Mouse (Mus musculus) MEL (cell line): ENCODE results near the gene Gm45808. TPM values are rescaled to one million over a fixed set of nuclear protein-coding genes. Genes with fewer than 3 reads are reported as not detected.

ENCODE experiments used
- DNase-seq: peaks from one replicate; pipeline ENCODE4 v3.0.0; 2011; ENCODE audit warnings: low read depth, low spot score
- H3K27ac ChIP-seq: 2 replicates; pipeline ENCODE4 v1.5.1; 2012; ENCODE audit warnings: low read depth, mild to moderate bottlenecking, control low read depth, low read length, moderate library complexity; ENCODE audit not compliant: control insufficient read depth
- H3K27me3 ChIP-seq, 2 experiments: fragments of 150-350 bp in 1 of 2; sonication (generic) in 1 of 2; 2 replicates each; pipeline ENCODE4 v1.6.1; 2012; ENCODE audit warnings: low read length in 2 of 2, mild to moderate bottlenecking in 2 of 2, improper control_type of control experiment in 1 of 2, moderate library complexity in 1 of 2; ENCODE audit not compliant: insufficient read depth in 2 of 2, control insufficient read depth in 1 of 2
- H3K36me3 ChIP-seq, 2 experiments: 2 replicates each; pipeline ENCODE4 v1.6.1; 2012 to 2014; ENCODE audit warnings: low read length in 2 of 2, improper control_type of control experiment in 1 of 2, inconsistent platforms in 1 of 2, mild to moderate bottlenecking in 1 of 2; ENCODE audit not compliant: insufficient read depth in 2 of 2, control insufficient read depth in 1 of 2
- H3K4me1 ChIP-seq, 2 experiments: fragments of 150-350 bp in 1 of 2; sonication (generic) in 1 of 2; 2 replicates each; pipeline ENCODE4 v1.6.1; 2012; ENCODE audit warnings: low read length in 2 of 2, improper control_type of control experiment in 1 of 2, mild to moderate bottlenecking in 1 of 2; ENCODE audit not compliant: insufficient read depth in 2 of 2, control insufficient read depth in 1 of 2
- H3K4me3 ChIP-seq, 2 experiments: fragments of 150-350 bp in 1 of 2; sonication (generic) in 1 of 2; 2 replicates each; pipeline ENCODE4 v1.5.1; 2012; ENCODE audit warnings: low read depth in 2 of 2, low read length in 2 of 2, mild to moderate bottlenecking in 2 of 2, moderate library complexity in 2 of 2, control low read depth in 1 of 2, improper control_type of control experiment in 1 of 2; ENCODE audit not compliant: control insufficient read depth in 1 of 2, insufficient read depth in 1 of 2
- H3K79me2 ChIP-seq: 2 replicates; pipeline ENCODE4 v1.6.1; 2012; ENCODE audit warnings: mild to moderate bottlenecking, low read length, moderate library complexity; ENCODE audit not compliant: control insufficient read depth, poor library complexity, insufficient read depth
- H3K9ac ChIP-seq: 2 replicates; pipeline ENCODE4 v1.6.1; 2012; ENCODE audit warnings: low read depth, mild to moderate bottlenecking, control low read depth, low read length, moderate library complexity; ENCODE audit not compliant: control insufficient read depth, poor library complexity, severe bottlenecking
- H3K9me3 ChIP-seq: fragments of 150-350 bp; sonication (generic); replicated peaks from 2 replicates; pipeline ENCODE4 v1.6.1; 2012; ENCODE audit warnings: mild to moderate bottlenecking, low read length, improper control_type of control experiment, moderate library complexity; ENCODE audit not compliant: insufficient read depth
- CHD1 ChIP-seq: IDR thresholded peaks from 2 replicates; pipeline ENCODE4 v1.6.1; 2012; ENCODE audit warnings: low read depth, mild to moderate bottlenecking, inconsistent platforms, low read length, improper control_type of control experiment
- CHD2 ChIP-seq: IDR thresholded peaks from 2 replicates; pipeline ENCODE4 v1.6.1; 2011; ENCODE audit warnings: low read length, improper control_type of control experiment
- CTCF ChIP-seq, 3 experiments: IDR thresholded peaks in 2 of 3; conservative IDR thresholded peaks in 1 of 3; 2 replicates each; pipeline ENCODE4 v1.5.1; 2011 to 2012; ENCODE audit warnings: low read length in 3 of 3, low read depth in 2 of 3, mild to moderate bottlenecking in 2 of 3, improper control_type of control experiment in 1 of 3, inconsistent platforms in 1 of 3, mixed read lengths in 1 of 3, moderate library complexity in 1 of 3; ENCODE audit not compliant: control insufficient read depth in 1 of 3, insufficient read depth in 1 of 3, poor library complexity in 1 of 3, severe bottlenecking in 1 of 3
- E2F4 ChIP-seq: IDR thresholded peaks from 2 replicates; pipeline ENCODE4 v1.6.1; 2011; ENCODE audit warnings: low read depth, low read length, improper control_type of control experiment, borderline replicate concordance
- ELF1 ChIP-seq: IDR thresholded peaks from 2 replicates; pipeline ENCODE4 v1.6.1; 2014; ENCODE audit warnings: low read depth, mild to moderate bottlenecking, inconsistent platforms, low read length, improper control_type of control experiment, moderate library complexity
- EP300 ChIP-seq, 2 experiments: IDR thresholded peaks; 2 replicates each; pipeline ENCODE4 v1.6.1; 2011; ENCODE audit warnings: improper control_type of control experiment in 2 of 2, low read length in 2 of 2, low read depth in 1 of 2, mild to moderate bottlenecking in 1 of 2
- ETS1 ChIP-seq: IDR thresholded peaks from 2 replicates; pipeline ENCODE4 v1.6.1; 2012; ENCODE audit warnings: low read depth, mild to moderate bottlenecking, inconsistent platforms, low read length, improper control_type of control experiment, moderate library complexity
- GABPA ChIP-seq: IDR thresholded peaks from 2 replicates; pipeline ENCODE4 v1.6.1; 2012; ENCODE audit warnings: low read depth, mild to moderate bottlenecking, inconsistent platforms, low read length, improper control_type of control experiment, moderate library complexity
- HCFC1 ChIP-seq: IDR thresholded peaks from 2 replicates; pipeline ENCODE4 v1.6.1; 2012; ENCODE audit warnings: low read depth, mild to moderate bottlenecking, inconsistent platforms, low read length, improper control_type of control experiment, moderate library complexity
- JUND ChIP-seq: IDR thresholded peaks from 2 replicates; pipeline ENCODE4 v1.6.1; 2011; ENCODE audit warnings: low read depth, mild to moderate bottlenecking, improper control_type of control experiment, low read length
- KAT2A ChIP-seq: conservative IDR thresholded peaks from 2 replicates; pipeline ENCODE4 v1.6.1; 2012; ENCODE audit warnings: low read depth, low read length, improper control_type of control experiment, inconsistent platforms
- MAZ ChIP-seq: IDR thresholded peaks from 2 replicates; pipeline ENCODE4 v1.6.1; 2012; ENCODE audit warnings: low read depth, mild to moderate bottlenecking, inconsistent platforms, low read length, improper control_type of control experiment
- MYB ChIP-seq: IDR thresholded peaks from 2 replicates; pipeline ENCODE4 v1.6.1; 2011; ENCODE audit warnings: mild to moderate bottlenecking, low read depth, low read length, improper control_type of control experiment
- NELFE ChIP-seq: IDR thresholded peaks from 2 replicates; pipeline ENCODE4 v1.6.1; 2011; ENCODE audit warnings: low read depth, low read length, improper control_type of control experiment
- NRF1 ChIP-seq: IDR thresholded peaks from 2 replicates; pipeline ENCODE4 v1.6.1; 2014; ENCODE audit warnings: low read depth, mild to moderate bottlenecking, inconsistent platforms, low read length, improper control_type of control experiment, moderate library complexity; ENCODE audit not compliant: poor library complexity, insufficient read depth, severe bottlenecking
- POLR2A ChIP-seq, 2 experiments: IDR thresholded peaks; 2 replicates each; pipeline ENCODE4 v1.6.1; 2011 to 2012; ENCODE audit warnings: low read length in 2 of 2, mild to moderate bottlenecking in 2 of 2, control low read depth in 1 of 2, improper control_type of control experiment in 1 of 2, low read depth in 1 of 2, moderate library complexity in 1 of 2; ENCODE audit not compliant: control insufficient read depth in 1 of 2, insufficient read depth in 1 of 2, poor library complexity in 1 of 2
- TCF12 ChIP-seq: IDR thresholded peaks from 2 replicates; pipeline ENCODE4 v1.6.1; 2014; ENCODE audit warnings: low read depth, mild to moderate bottlenecking, inconsistent platforms, low read length, improper control_type of control experiment, moderate library complexity
- UBTF ChIP-seq: IDR thresholded peaks from 2 replicates; pipeline ENCODE4 v1.6.1; 2012; ENCODE audit warnings: low read depth, mild to moderate bottlenecking, inconsistent platforms, low read length, improper control_type of control experiment, moderate library complexity, borderline replicate concordance; ENCODE audit not compliant: insufficient read depth
- polyA plus RNA-seq, 2 experiments: library from polyadenylated mRNA; stranded (reverse) in 1 of 2; unstranded in 1 of 2; fragments of >175 nt in 1 of 2; fragments of >200 nt in 1 of 2; gene quantifications; 2 replicates each; pipeline versions ENCODE4 v1.2.1 to v1.2.4; 2012; ENCODE audit warnings: low replicate concordance in 2 of 2, low read depth in 1 of 2; ENCODE audit not compliant: insufficient read length in 2 of 2, insufficient read depth in 1 of 2, missing spikeins in 1 of 2
- total RNA-seq: library from RNA; depleted of rRNA; stranded (reverse); fragments of 300-350 nt; gene quantifications from 2 replicates; pipeline ENCODE4 v1.2.3, GENCODE M21; 2012

Gene Gm45808
- total and polyA plus RNA-seq, 3 experiments = not detected

DNA sequence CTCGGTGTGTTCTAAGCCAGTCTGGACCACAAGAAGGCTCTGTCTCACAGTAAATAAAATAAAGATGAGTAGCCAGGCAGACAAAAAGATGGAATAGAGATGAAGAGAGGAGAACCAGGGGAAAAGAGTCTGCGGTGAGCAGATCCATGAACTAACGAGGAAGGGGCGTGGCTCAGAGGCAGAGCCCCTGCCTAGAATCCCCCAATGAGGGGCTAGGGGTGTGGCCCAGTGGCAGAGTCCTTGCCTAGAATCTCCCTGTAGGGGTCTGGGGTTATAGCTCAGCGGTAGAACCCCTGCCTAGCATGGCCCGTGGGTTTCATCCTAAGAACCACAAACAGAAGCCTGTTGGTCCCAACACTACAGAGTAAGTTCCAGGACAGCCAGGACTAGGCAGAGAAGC lies 49.6 kb downstream of the Gm45808 start:
- H3K27ac ChIP-seq = no peak overlapping the region
- peaks cover 0 to 9% of the 10 kb centered on the region in 2 experiments; a peak in 3 of 4 replicates for H3K4me1 ChIP-seq
- no peak for DNase-seq
- no peak overlapping the region for H3K4me3 ChIP-seq
- peaks cover 28% of the 10 kb centered on the region for H3K79me2 ChIP-seq
- no peaks in the 10 kb centered on the region for H3K27me3 ChIP-seq
- peaks cover under 1 to 8% of the 10 kb centered on the region in 2 experiments; a peak in 3 of 4 replicates for H3K36me3 ChIP-seq
- H3K9me3 ChIP-seq = no peaks in the 10 kb centered on the region
- TF ChIP-seq EP300 (IDR thresholded peaks at IDR 0.05; ENCODE audit: low read depth in 1 of 2, low read length in 2 of 2) = no peak
- TF ChIP-seq MYB = no peak
- TF ChIP-seq POLR2A (IDR thresholded peaks at IDR 0.05; ENCODE audit: control insufficient read depth in 1 of 2, insufficient read depth in 1 of 2, low read depth in 1 of 2, low read length in 2 of 2, poor library complexity in 1 of 2) = no peak
- no peak for TF ChIP-seq CHD1
- no peak for TF ChIP-seq ETS1
- TF ChIP-seq E2F4 = no peak
- no peak for TF ChIP-seq UBTF
- no peak for TF ChIP-seq NELFE
- TF ChIP-seq ELF1 = no peak
- TF ChIP-seq, all 39 proteins: peak for 0
- H3K9ac ChIP-seq = no peak overlapping the region

DNA sequence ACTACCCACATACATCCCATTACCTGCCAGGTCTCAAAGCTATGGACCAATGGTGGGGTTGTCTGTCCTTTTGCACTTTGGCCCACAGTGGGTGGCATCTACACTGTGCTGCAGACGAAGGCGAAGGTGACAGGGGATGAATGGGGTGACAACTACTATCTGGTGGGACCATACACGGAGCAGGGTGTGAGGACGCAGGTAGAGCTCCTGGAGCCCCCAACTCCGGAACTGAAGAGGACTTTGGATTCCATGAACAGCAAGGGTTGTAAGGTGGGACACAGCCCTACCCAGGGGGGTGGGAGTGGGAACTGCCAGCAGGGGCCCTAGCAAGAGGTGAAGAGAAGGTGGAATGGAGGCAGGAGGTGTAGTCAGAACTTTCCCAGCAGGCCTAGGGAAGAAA lies 50.2 kb downstream of the Gm45808 start:
- no peak for DNase-seq
- Histone ChIP-seq H3K27me3 (no peaks in the 10 kb centered on the region), H3K4me3 (no peak overlapping the region), H3K79me2 (peaks cover 33% of the 10 kb centered on the region), H3K36me3 (peaks cover 6 to 8% of the 10 kb centered on the region in 2 experiments; a peak in 3 of 4 replicates), H3K9ac (no peak overlapping the region), H3K9me3 (no peaks in the 10 kb centered on the region), H3K4me1 (peaks cover 0 to 9% of the 10 kb centered on the region in 2 experiments; a peak in 3 of 4 replicates), H3K27ac (no peak overlapping the region)
- TF ChIP-seq CTCF (IDR thresholded peaks at IDR 0.05 in 2 of 3, conservative IDR thresholded peaks at IDR 0.05 in 1 of 3; ENCODE audit: control insufficient read depth in 1 of 3, insufficient read depth in 1 of 3, low read depth in 2 of 3, low read length in 3 of 3, poor library complexity in 1 of 3, severe bottlenecking in 1 of 3) = no peak
- no peak for TF ChIP-seq JUND
- TF ChIP-seq NRF1 = no peak
- TF ChIP-seq HCFC1 = no peak
- TF ChIP-seq ELF1 = no peak
- no peak for TF ChIP-seq UBTF
- no peak for TF ChIP-seq CHD2
- no peak for TF ChIP-seq KAT2A
- TF ChIP-seq POLR2A (IDR thresholded peaks at IDR 0.05; ENCODE audit: control insufficient read depth in 1 of 2, insufficient read depth in 1 of 2, low read depth in 1 of 2, low read length in 2 of 2, poor library complexity in 1 of 2) = no peak
- no peak for TF ChIP-seq MAZ
- no peak for TF ChIP-seq GABPA
- no peak for TF ChIP-seq ETS1
- TF ChIP-seq TCF12 = no peak
- no peak for TF ChIP-seq NELFE
